Mouse (Mus musculus) fat pad, adult 2 months (tissue): Measurements from ENCODE around the gene Vezf1.
"Not testable (repeated sequence)": the region's sequence is repeated elsewhere in the genome, so short reads cannot be mapped to it uniquely, and the experiment has no call there.

Source experiments
- DNase-seq: peaks from one replicate; pipeline ENCODE4 v3.0.0-alpha.2; 2011; ENCODE audit warnings: low read depth, low spot score; ENCODE audit errors: extremely low read depth

Gene Vezf1

GRCm38 (mm10) chr11:88067586-88068410, at the start of gene Vezf1:
Vezf1 (plus strand) TSS chr11:88068279.
- DNase-seq: no peak

GRCm38 (mm10) chr11:88023933-88024332, 44.1 kb upstream of the Vezf1 start:
- DNase-seq: no peak

- no peak for DNase-seq
These were observed 40.6 kb upstream of the Vezf1 start for GRCm38 (mm10) chr11:88027391-88028035.

- DNase-seq: no peak
These were observed 39.8 kb upstream of the Vezf1 start for GRCm38 (mm10) chr11:88028193-88028684.

GRCm38 (mm10) chr11:88030219-88030618, 37.9 kb upstream of the Vezf1 start:
- no peak for DNase-seq

- DNase-seq: no peak
These were observed 37.2 kb upstream of the Vezf1 start for GRCm38 (mm10) chr11:88030836-88031235.

- no peak for DNase-seq
These were observed 36.3 kb upstream of the Vezf1 start for GRCm38 (mm10) chr11:88031753-88032152.

GRCm38 (mm10) chr11:88035970-88036369, 32.1 kb upstream of the Vezf1 start:
- no peak for DNase-seq

- no peak for DNase-seq
These were observed 31.3 kb upstream of the Vezf1 start for GRCm38 (mm10) chr11:88036761-88037251.

GRCm38 (mm10) chr11:88037386-88037785, 30.7 kb upstream of the Vezf1 start:
- DNase-seq: no peak

- DNase-seq: no peak
These were observed 29.0 kb upstream of the Vezf1 start for GRCm38 (mm10) chr11:88039066-88039465.

- no peak for DNase-seq
These were observed 23.8 kb upstream of the Vezf1 start for GRCm38 (mm10) chr11:88044314-88044713.

GRCm38 (mm10) chr11:88045159-88045558, 22.9 kb upstream of the Vezf1 start:
- not testable (repeated sequence) for DNase-seq

GRCm38 (mm10) chr11:88045878-88046277, 22.2 kb upstream of the Vezf1 start:
- DNase-seq: no peak

- DNase-seq: no peak
These were observed 21.6 kb upstream of the Vezf1 start for GRCm38 (mm10) chr11:88046323-88046937.

GRCm38 (mm10) chr11:88046944-88047794, 20.9 kb upstream of the Vezf1 start, which contains the start of gene Srsf1:
Srsf1 (plus strand) TSS chr11:88047373.
- DNase-seq: peak; percentile 57

- no peak for DNase-seq
These were observed 20.1 kb upstream of the Vezf1 start for GRCm38 (mm10) chr11:88047871-88048531.

- no peak for DNase-seq
These were observed 19.0 kb upstream of the Vezf1 start for GRCm38 (mm10) chr11:88048961-88049670.

GRCm38 (mm10) chr11:88049732-88050131, 18.3 kb upstream of the Vezf1 start:
- DNase-seq: no peak
